ENCODE assay signal across 9 mouse cellular contexts in the genomic region with DNA sequence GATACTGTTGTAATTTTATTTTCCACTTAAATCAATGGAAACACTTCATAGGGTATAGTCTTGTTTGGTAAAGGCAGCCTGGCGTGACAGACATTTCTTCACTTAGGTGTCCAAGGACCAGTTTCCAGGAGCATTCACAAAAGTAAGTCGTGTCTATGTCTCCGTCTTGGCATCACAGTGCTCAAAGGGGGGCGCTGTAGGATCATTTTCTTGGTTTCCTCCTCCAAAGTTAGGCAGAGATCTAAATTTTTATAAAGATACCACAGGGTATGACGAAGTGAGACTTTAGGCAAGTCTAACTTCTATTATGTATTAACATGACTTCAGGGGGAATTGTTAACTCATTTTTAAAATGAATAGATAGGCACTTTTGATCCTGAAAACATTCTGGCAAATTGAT.
DNase-seq lines count a peak whose midpoint lies in the region; ATAC-seq and TF ChIP-seq lines count a peak whose summit lies in the region.
"Had no signal": no experiment of that assay in that cellular context is flagged by ENCODE, and none has a peak within 500 bp of the region (broad histone marks: within the 10 kb centered on the region; RNA-seq: fewer than 3 reads in every experiment).

No protein-coding gene starts in this region.

- no peaks in the 10 kb centered on the region for H3K9me3 ChIP-seq in heart, embryonic 10.5 days
- no peaks in the 10 kb centered on the region for H3K9me3 ChIP-seq in heart, embryonic 12.5 days (replicated peaks)
- H3K9me3 ChIP-seq in kidney, postnatal 0 days (replicated peaks; ENCODE audit: low read length): no peaks in the 10 kb centered on the region
- H3K9me3 ChIP-seq: midbrain, embryonic 12.5 days had no signal

- WGBS in heart, embryonic 10.5 days: 42% methylated on average over 5 of the region's 5 CpGs
- 48% methylated on average over 5 of the region's 5 CpGs for WGBS in heart, embryonic 12.5 days
- 32% methylated on average over 5 of the region's 5 CpGs for WGBS in kidney, postnatal 0 days

- peak; percentile 53 for DNase-seq in heart, embryonic 10.5 days (ENCODE audit: low spot score)
- peak; percentile 25 for DNase-seq in urinary bladder, postnatal 25 days (ENCODE audit: low spot score)
- DNase-seq in urinary bladder, adult 2 months (ENCODE audit: low spot score): no peak
- peak; percentile 51 for DNase-seq in cerebellum, postnatal 4 days (ENCODE audit: low spot score in 2 of 2)
- DNase-seq in kidney, postnatal 0 days (ENCODE audit: low spot score): peak; percentile 70
- DNase-seq in yolk sac, embryonic 10.5 days (ENCODE audit: low spot score): no peak

- no peak overlapping the region for H3K4me3 ChIP-seq in heart, embryonic 10.5 days
- H3K4me3 ChIP-seq in heart, embryonic 12.5 days: no peak overlapping the region
- no peak overlapping the region for H3K4me3 ChIP-seq in kidney, postnatal 0 days (replicated peaks; ENCODE audit: low read depth, low read length)
- H3K4me3 ChIP-seq: midbrain, embryonic 12.5 days had no signal

- H3K9ac ChIP-seq in heart, embryonic 12.5 days: no peak overlapping the region
- H3K9ac ChIP-seq in kidney, postnatal 0 days (ENCODE audit: low read depth, low read length): no peak overlapping the region
- H3K9ac ChIP-seq: midbrain, embryonic 12.5 days had no signal

- no peak overlapping the region for H3K27ac ChIP-seq in heart, embryonic 10.5 days
- H3K27ac ChIP-seq in heart, embryonic 12.5 days (ENCODE audit: poor library complexity, severe bottlenecking): no peak overlapping the region
- no peak overlapping the region for H3K27ac ChIP-seq in kidney, postnatal 0 days
- H3K27ac ChIP-seq: midbrain, embryonic 12.5 days had no signal

- TF ChIP-seq CTCF in kidney, postnatal 0 days (IDR thresholded peaks at IDR 0.05; ENCODE audit: low read depth): peak; percentile 81

- H3K4me2 ChIP-seq in heart, embryonic 12.5 days: no peak overlapping the region
- no peak overlapping the region for H3K4me2 ChIP-seq in kidney, postnatal 0 days (ENCODE audit: low read length)
- H3K4me2 ChIP-seq: midbrain, embryonic 12.5 days had no signal

- H3K27me3 ChIP-seq in heart, embryonic 10.5 days (ENCODE audit: insufficient read depth, poor library complexity, severe bottlenecking): no peaks in the 10 kb centered on the region
- H3K27me3 ChIP-seq in heart, embryonic 12.5 days (replicated peaks): 0 out of 2 replicates have a peak, but pooled peaks cover 10% of the 10 kb centered on the region
- H3K27me3 ChIP-seq in kidney, postnatal 0 days (ENCODE audit: insufficient read depth, low read length): no peaks in the 10 kb centered on the region

- H3K4me1 ChIP-seq in heart, embryonic 10.5 days: peaks cover 2% of the 10 kb centered on the region; the same call in 1 of the 2 replicates
- peaks cover 4% of the 10 kb centered on the region for H3K4me1 ChIP-seq in heart, embryonic 12.5 days (replicated peaks)
- no peaks in the 10 kb centered on the region for H3K4me1 ChIP-seq in kidney, postnatal 0 days (replicated peaks; ENCODE audit: insufficient read depth, low read length)

- no peak for ATAC-seq in heart, embryonic 12.5 days (ENCODE audit: insufficient number of reproducible peaks, low FRiP score)
- no peak for ATAC-seq in kidney, postnatal 0 days (replicated peaks; ENCODE audit: low FRiP score, low read depth)
- 0 out of 2 replicates have a peak, but pooled peaks have one; percentile 49 for ATAC-seq in megakaryocyte, adult 5-6 weeks (ENCODE audit: poor library complexity, severe bottlenecking)

- no peaks in the 10 kb centered on the region for H3K36me3 ChIP-seq in heart, embryonic 10.5 days
- H3K36me3 ChIP-seq in heart, embryonic 12.5 days: no peaks in the 10 kb centered on the region
- H3K36me3 ChIP-seq in kidney, postnatal 0 days (ENCODE audit: insufficient read depth, low read length): no peaks in the 10 kb centered on the region
- H3K36me3 ChIP-seq: midbrain, embryonic 12.5 days had no signal

Comparison
In these comparisons a context has a peak if more than half of its experiments do, and no peak if none do; other contexts are left out.
1. DNase-seq: peak in heart, embryonic 10.5 days (single experiment), urinary bladder, postnatal 25 days (single experiment), cerebellum, postnatal 4 days (2 of 2) and kidney, postnatal 0 days (single experiment); none in urinary bladder, adult 2 months (single experiment) and yolk sac, embryonic 10.5 days (single experiment).